Mouse (Mus musculus) T-helper 17 cell (primary cell): ENCODE data around the gene Gm17349.

Experiments
- in situ Hi-C, 2 experiments: fragments of 300-600 bp; cut with MboI, MseI; formaldehyde crosslinking; loops; 1 replicate in 1 of 2; 2 replicates in 1 of 2; pipeline ENCODE4 v1.15.1; 2025; ENCODE audit warnings: high pct_unique_total_duplicates in 2 of 2

Gene Gm17349

GRCm38 (mm10) chr15:99705440-99706048, at the start of gene Gm17349:
TSS of gene Gm17349 (minus strand) at chr15:99705490.
- in situ Hi-C loops, result no loop called here

GRCm38 (mm10) chr15:99754204-99754603, 48.9 kb upstream of the Gm17349 start:
- in situ Hi-C loops, result no loop called here

GRCm38 (mm10) chr15:99740229-99740628, 34.9 kb upstream of the Gm17349 start:
- in situ Hi-C loops, result no loop called here

GRCm38 (mm10) chr15:99736675-99737074, 31.4 kb upstream of the Gm17349 start:
- in situ Hi-C loops, result no loop called here

GRCm38 (mm10) chr15:99735631-99736030, 30.3 kb upstream of the Gm17349 start:
- in situ Hi-C loops, result no loop called here

- in situ Hi-C loops, result no loop called here
Observed at GRCm38 (mm10) chr15:99733186-99733585, 27.9 kb upstream of the Gm17349 start.

- in situ Hi-C loops, result no loop called here
Observed at GRCm38 (mm10) chr15:99731678-99732077, 26.4 kb upstream of the Gm17349 start.

- in situ Hi-C loops, result no loop called here
Observed at GRCm38 (mm10) chr15:99731167-99731566, 25.9 kb upstream of the Gm17349 start.

GRCm38 (mm10) chr15:99729056-99729783, 23.9 kb upstream of the Gm17349 start:
- in situ Hi-C loops, result loop anchor here in 1 of 2 experiments (5.0 kb wide), 1 partner anchor 43 kb away; the partner anchor contains the start of gene Cers5

- in situ Hi-C loops, result loop anchor here in 1 of 2 experiments (5.0 kb wide), 1 partner anchor 44 kb away; the partner anchor contains the start of gene Cers5
Observed at GRCm38 (mm10) chr15:99728211-99728610, 22.9 kb upstream of the Gm17349 start.

GRCm38 (mm10) chr15:99727525-99727924, 22.2 kb upstream of the Gm17349 start:
- in situ Hi-C loops, result loop anchor here in 1 of 2 experiments (5.0 kb wide), 1 partner anchor 45 kb away; the partner anchor contains the start of gene Cers5

- in situ Hi-C loops, result loop anchor here in 1 of 2 experiments (5.0 kb wide), 1 partner anchor 45 kb away; the partner anchor contains the start of gene Cers5
Observed at GRCm38 (mm10) chr15:99727039-99727438, 21.7 kb upstream of the Gm17349 start.

- in situ Hi-C loops, result loop anchor here in 1 of 2 experiments (5.0 kb wide), 1 partner anchor 46 kb away; the partner anchor contains the start of gene Cers5
Observed at GRCm38 (mm10) chr15:99726549-99726948, 21.3 kb upstream of the Gm17349 start.

GRCm38 (mm10) chr15:99725341-99726155, 20.3 kb upstream of the Gm17349 start, which contains the start of gene Cox14:
TSS of gene Cox14 (plus strand) at chr15:99725618.
- in situ Hi-C loops, result loop anchor here in 1 of 2 experiments (5.0 kb wide), 1 partner anchor 47 kb away; the partner anchor contains the start of gene Cers5

- in situ Hi-C loops, result loop anchor here in 1 of 2 experiments (5.0 kb wide), 1 partner anchor 48 kb away; the partner anchor contains the start of gene Cers5
Observed at GRCm38 (mm10) chr15:99724292-99725021, 19.2 kb upstream of the Gm17349 start.

- in situ Hi-C loops, result no loop called here
Observed at GRCm38 (mm10) chr15:99723515-99724291, 18.4 kb upstream of the Gm17349 start.

GRCm38 (mm10) chr15:99723120-99723514, 17.8 kb upstream of the Gm17349 start:
- in situ Hi-C loops, result no loop called here

- in situ Hi-C loops, result no loop called here
Observed at GRCm38 (mm10) chr15:99721921-99722743, 16.8 kb upstream of the Gm17349 start.

- in situ Hi-C loops, result loop anchor here in 1 of 2 experiments (5.0 kb wide), 1 partner anchor 52 kb away; the partner anchor contains the start of gene Cers5
Observed at GRCm38 (mm10) chr15:99719865-99720264, 14.6 kb upstream of the Gm17349 start.
